Mouse (Mus musculus): ENCODE measurements at regions not wholly inside any gene's neighbourhood (a gene's known extent, or its start where the extent isn't known, plus 50 kb on each side); places are given as distances from the start of the nearest gene placed in this dataset.

- DNase-seq (ENCODE audit: low spot score): peak; percentile 2
These were observed 57.4 kb upstream of the Tex13c2 start for GRCm38 (mm10) chrX:42431851-42432635.
